Mouse (Mus musculus) kidney, embryonic 14.5 days (tissue): Measurements from ENCODE around the gene E2f1. TPM values are rescaled to one million over a fixed set of nuclear protein-coding genes. Genes with fewer than 3 reads are reported as not detected.

Source experiments
- polyA plus RNA-seq: library from polyadenylated mRNA; unstranded; fragments of >200 nt; fragmentation: Nextera tagmentation; extraction: Ambion mirVana; gene quantifications from 2 replicates; pipeline ENCODE4 v1.2.1, GENCODE M21; 2014

The E2f1 gene
- polyA plus RNA-seq, 1 experiment from 2014 or later: 10.0 TPM

Other genes with a start within 250 kb of the E2f1 start
- gene Cdk5rap1, start 196.9 kb downstream of the E2f1 start, polyA plus RNA-seq: 10.6 and 18.5 TPM in 2 replicates
- 4.5 and 5.7 TPM in 2 replicates for gene Snta1, start 161.8 kb downstream of the E2f1 start, polyA plus RNA-seq
- gene Cbfa2t2, start 133.4 kb downstream of the E2f1 start, polyA plus RNA-seq: 26.6 and 44.4 TPM in 2 replicates
- 0.54 and 0.89 TPM in 2 replicates for gene 1700003F12Rik, start 22.8 kb downstream of the E2f1 start, polyA plus RNA-seq
- not detected in 2 replicates for gene Actl10, start 18.1 kb downstream of the E2f1 start, polyA plus RNA-seq
- 2.4 and 2.5 TPM in 2 replicates for gene Necab3, start 11.0 kb downstream of the E2f1 start, polyA plus RNA-seq
- gene Pxmp4, start 33.8 kb upstream of the E2f1 start, polyA plus RNA-seq: 20.4 and 25.9 TPM in 2 replicates
- gene Zfp341, start 43.4 kb upstream of the E2f1 start, polyA plus RNA-seq: 1.1 and 1.3 TPM in 2 replicates
- 0.72 and 0.89 TPM in 2 replicates for gene 4930519P11Rik, start 43.5 kb upstream of the E2f1 start, polyA plus RNA-seq
- 13.9 and 19.5 TPM in 2 replicates for gene Chmp4b, start 81.8 kb upstream of the E2f1 start, polyA plus RNA-seq
- not detected in 2 replicates for gene Gm14214, start 200.1 kb upstream of the E2f1 start, polyA plus RNA-seq
- gene Raly, start 221.2 kb upstream of the E2f1 start, polyA plus RNA-seq: 68.8 and 310 TPM in 2 replicates
- gene a, start 221.5 kb upstream of the E2f1 start, polyA plus RNA-seq: not detected in 2 replicates